Mouse (Mus musculus): ENCODE measurements at regions not wholly inside any gene's neighbourhood (a gene's known extent, or its start where the extent isn't known, plus 50 kb on each side); places are given as distances from the start of the nearest gene placed in this dataset.
A peak's percentile ranks its signal among the peaks of the same experiment; 100 is the strongest.

- no peak for DNase-seq (ENCODE audit: low spot score)
Measured at GRCm38 (mm10) chr13:44247861-44248260, 463.3 kb downstream of the Cd83 start.

DNA sequence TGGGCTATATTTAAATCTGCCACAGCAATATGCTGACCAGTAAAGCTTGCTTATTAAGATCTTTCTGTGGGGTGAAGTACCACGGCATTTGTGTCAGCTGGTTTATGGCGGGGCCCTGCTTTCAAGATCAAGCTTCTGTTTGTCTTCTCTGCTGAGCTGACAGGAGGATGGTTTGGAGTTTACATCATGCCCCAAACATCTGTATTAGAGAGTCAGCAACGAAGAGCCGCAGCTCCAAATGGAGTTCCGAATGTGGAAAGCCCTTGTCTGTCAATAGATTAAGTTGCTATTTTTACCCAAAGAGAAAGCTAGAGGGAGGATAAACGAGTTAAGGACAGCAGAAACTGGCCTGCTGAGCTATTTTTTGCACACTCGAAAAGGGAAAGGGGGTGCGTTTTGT is 463.8 kb downstream of the Cd83 start:
- DNase-seq (ENCODE audit: low spot score), result no peak

GRCm38 (mm10) chr13:44249119-44249518 is 464.5 kb downstream of the Cd83 start:
- no peak for DNase-seq (ENCODE audit: low spot score)

- no peak for DNase-seq (ENCODE audit: low spot score)
Measured at GRCm38 (mm10) chr13:44250474-44251201, 466.1 kb downstream of the Cd83 start.

DNA sequence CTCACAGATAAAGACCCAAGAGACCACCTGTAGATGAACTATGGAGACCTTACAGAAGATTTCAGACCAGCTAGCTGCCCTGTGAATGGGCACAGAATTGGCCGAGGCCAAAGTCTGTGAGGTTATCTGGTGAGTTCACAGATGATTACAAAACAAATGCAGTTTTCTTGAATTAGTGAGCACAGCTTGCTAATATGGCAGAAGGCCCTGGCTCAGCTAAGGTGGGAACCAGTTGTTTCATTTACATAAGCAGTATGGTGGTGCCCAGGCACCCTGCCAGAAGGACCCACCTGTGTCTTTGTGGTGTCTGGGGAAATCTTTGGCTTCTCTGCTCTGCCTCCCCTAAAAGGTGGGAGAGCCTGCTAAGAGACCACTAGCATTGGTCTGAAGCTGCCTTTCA is 466.9 kb downstream of the Cd83 start:
- DNase-seq (ENCODE audit: low spot score), result no peak

DNA sequence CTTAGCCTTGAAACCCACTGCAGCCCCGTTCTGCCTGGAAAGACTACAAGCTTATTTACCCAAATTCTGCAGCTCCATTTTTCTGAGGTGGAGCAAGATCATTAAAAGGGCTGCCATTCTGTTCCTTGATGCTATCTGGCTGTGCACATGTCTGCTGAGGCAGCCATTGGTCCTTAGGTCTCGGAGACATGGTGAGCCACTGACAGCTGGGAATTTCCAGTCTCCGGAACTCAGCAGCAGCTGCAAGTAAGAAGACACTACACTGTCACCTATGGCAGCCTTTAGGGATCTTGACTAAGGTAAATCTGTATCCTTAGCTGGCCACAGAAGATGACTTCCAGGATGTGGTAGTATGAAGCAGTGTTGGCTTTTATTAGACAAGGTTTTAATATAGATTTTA is 467.9 kb downstream of the Cd83 start:
- no peak for DNase-seq (ENCODE audit: low spot score)

DNA sequence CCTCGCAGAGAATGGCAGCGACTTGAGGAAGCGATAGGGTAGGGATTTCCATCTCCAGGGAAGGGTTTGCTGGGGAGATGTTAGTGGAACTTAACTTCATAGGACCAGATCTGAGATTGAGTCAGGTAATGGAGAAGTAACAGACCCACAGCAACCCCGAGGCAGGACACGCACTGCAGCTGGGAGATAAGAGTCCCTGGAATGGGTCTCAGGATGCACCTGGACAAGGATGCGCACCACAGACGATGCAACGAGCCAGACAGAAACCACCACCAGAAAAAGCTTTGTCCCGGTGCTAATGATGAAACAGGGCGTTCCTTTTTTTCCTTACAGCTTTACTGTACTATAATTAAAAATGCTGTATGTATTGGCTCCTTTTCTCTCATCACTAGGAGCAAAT is 470.9 kb upstream of the Jarid2 start:
- DNase-seq (ENCODE audit: low spot score), result no peak

- DNase-seq (ENCODE audit: low spot score), result no peak
Measured at GRCm38 (mm10) chr13:44260039-44260438, 469.2 kb upstream of the Jarid2 start.

DNA sequence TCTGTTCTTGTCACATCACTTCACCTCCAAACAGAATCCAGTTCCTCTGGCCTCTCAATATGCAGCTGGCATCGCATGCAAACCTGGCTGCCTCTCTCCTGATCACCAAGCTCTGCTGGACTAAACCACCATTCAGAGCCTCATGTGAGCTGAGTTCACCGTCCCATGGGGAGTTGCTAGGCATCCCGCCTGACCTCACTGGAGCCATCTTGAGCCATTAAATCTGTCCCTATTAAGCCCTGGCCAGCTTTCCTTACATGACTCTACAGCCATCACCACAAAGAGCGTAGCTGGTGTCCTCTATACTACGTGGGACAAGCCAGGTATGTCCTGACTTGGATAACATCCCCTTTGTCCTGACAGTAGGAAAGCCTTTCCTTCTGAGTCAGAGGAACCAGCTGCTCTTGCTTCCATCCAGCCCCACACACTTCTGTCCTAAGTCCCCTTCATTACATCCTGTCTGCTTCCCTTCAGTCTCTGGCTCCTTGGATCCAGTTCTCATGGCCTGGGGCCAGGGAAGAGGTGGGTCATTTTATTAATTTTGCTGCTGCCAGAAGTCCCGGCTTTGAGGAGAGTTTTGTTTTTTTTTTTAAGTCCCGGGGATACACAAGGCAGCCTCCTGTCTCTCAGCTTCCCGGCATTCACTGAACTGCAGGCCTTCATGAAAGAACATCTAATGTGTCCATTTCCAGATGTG is 468.5 kb upstream of the Jarid2 start:
- no peak for DNase-seq (ENCODE audit: low spot score)

DNA sequence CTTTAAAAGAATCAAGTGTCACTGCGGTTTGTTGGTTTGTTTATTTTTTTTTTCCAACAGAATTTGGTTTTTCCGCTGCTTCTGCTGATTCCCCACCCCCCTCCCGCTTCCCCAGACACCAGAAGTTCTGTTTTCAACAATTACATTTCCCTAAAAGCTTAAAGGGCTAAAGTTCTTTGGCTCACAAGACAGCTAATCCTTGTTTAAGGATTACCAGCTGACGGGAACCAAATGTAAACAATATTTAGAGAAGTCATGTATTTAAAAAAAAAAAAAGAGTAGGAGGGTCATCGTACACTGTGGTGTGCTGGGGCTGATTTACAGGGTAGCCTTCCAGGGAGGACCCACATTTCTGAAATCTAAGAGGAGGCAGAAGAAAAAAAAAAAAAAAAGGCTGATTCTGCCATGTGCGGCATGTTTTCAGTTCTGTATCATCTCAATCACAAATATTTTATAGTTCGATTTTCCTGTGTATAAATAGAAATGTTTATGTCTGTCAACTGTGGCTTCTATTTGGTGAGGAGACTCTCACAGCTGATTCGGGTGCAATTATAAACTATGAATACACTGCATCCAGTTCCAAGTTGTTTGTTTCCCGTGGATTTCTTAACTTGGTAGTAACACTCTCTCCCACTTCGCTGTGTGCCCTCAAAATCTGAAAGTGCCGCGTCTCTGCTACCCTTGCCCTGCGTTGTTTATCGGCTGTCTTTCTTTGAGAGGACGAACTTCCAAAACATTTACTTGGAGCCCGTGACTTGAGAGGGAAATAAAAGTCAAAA is 456.3 kb upstream of the Jarid2 start:
- DNase-seq (ENCODE audit: low spot score), result no peak

- no peak for DNase-seq (ENCODE audit: low spot score)
Measured at GRCm38 (mm10) chr13:44277952-44278351, 451.3 kb upstream of the Jarid2 start.

DNA sequence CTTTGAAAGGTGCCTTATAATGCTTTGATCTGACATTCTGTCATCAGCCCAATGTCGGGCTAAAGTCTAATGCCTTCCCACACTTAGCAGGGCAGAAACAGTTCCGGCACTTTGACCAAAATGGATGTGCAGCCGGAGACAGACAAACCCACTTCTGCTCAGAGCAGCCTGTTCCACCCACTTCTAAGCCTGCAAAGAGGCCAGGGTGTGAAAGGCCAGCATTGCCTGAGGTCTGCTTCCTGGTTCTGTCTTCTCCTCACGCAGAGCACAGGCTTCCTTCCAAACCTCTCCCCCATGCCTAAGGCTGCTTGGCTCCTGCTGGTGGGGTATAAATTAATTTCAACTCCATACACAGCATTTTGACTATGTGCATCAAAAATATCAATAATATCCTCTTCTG is 450.2 kb upstream of the Jarid2 start:
- DNase-seq (ENCODE audit: low spot score), result no peak

- no peak for DNase-seq (ENCODE audit: low spot score)
Measured at GRCm38 (mm10) chr13:44280296-44280695, 449.0 kb upstream of the Jarid2 start.

- no peak for DNase-seq (ENCODE audit: low spot score)
Measured at GRCm38 (mm10) chr13:44281796-44282195, 447.5 kb upstream of the Jarid2 start.

GRCm38 (mm10) chr13:44282306-44282705 is 447.0 kb upstream of the Jarid2 start:
- no peak for DNase-seq (ENCODE audit: low spot score)

- no peak for DNase-seq (ENCODE audit: low spot score)
Measured at GRCm38 (mm10) chr13:44282731-44283571, 446.3 kb upstream of the Jarid2 start.

- DNase-seq (ENCODE audit: low spot score), result no peak
Measured at GRCm38 (mm10) chr13:44285881-44286280, 443.4 kb upstream of the Jarid2 start.

GRCm38 (mm10) chr13:44290199-44290598 is 439.1 kb upstream of the Jarid2 start:
- DNase-seq (ENCODE audit: low spot score), result no peak

DNA sequence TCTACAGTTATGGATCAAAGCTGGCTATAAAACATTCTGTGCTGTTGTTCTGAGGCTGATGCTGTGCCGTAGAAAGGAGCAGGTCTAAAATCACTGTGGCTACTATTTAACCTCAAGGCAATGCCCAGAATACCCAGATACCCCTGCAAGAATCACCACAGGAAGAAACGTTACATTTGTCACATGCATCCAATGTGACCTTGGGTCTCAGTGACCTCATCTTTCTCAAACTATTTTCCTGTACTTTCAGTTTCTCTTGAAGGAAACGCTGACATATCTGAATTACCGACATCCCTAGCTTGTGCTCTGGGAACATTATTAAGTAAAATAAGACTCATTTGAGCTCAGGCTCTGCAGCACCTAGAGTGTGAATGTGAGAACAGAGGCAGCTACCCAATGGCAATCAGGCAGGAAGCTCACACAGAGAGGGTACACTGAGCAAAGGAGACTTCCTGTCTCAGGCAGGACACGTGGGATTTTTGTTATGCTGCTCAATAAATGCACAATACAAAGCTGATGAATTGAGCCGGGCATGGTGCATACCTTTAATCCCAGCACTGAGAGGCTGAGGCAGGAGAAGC is 436.7 kb upstream of the Jarid2 start:
- no peak for DNase-seq (ENCODE audit: low spot score)

GRCm38 (mm10) chr13:44293736-44294416 is 435.4 kb upstream of the Jarid2 start:
- peak; percentile 29 for DNase-seq (ENCODE audit: low spot score)

DNA sequence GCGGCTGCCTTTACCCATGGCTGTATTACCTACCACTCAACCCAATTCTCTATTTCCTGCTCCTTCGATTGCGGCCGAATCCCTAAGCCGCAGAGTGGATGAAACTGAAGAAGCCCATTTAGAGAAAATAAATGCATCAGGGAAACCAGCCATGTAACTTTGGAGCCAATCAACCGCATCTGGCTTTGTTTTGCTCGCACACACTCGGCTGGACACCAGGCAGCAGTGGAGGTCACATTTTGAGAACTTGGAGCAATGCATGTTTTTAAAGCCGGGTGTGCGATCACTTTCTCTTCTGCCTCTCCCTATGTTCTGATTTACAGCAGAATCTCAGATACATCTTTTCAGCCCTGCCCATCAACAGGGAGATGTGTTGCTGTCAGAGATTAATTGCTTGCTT is 433.7 kb upstream of the Jarid2 start:
- DNase-seq (ENCODE audit: low spot score), result no peak

Measured in ovary, adult 18-20 months (tissue).